Mouse (Mus musculus) limb, embryonic 10.5 days (tissue): Measurements from ENCODE around the gene Skiv2l. TPM values are rescaled to one million over a fixed set of nuclear protein-coding genes. Genes with fewer than 3 reads are reported as not detected.

Source experiments
- DNase-seq: peaks from one replicate; pipeline ENCODE4 v3.0.0-alpha.2; 2017; ENCODE audit warnings: low spot score
- H3K27ac ChIP-seq: fragments of 300-500 bp; sonication (generic); 2 replicates; pipeline ENCODE4 v1.5.1; 2016; ENCODE audit warnings: mild to moderate bottlenecking
- H3K27me3 ChIP-seq: fragments of 300-500 bp; sonication (generic); 2 replicates; pipeline ENCODE4 v1.6.1; 2016; ENCODE audit warnings: low read depth, mild to moderate bottlenecking; ENCODE audit not compliant: poor library complexity, severe bottlenecking
- H3K36me3 ChIP-seq: fragments of 300-500 bp; sonication (generic); 2 replicates; pipeline ENCODE4 v1.6.1; 2016; ENCODE audit warnings: mild to moderate bottlenecking, moderate library complexity
- H3K4me1 ChIP-seq: fragments of 300-500 bp; sonication (generic); 2 replicates; pipeline ENCODE4 v1.6.1; 2016
- H3K4me3 ChIP-seq: fragments of 300-500 bp; sonication (generic); 2 replicates; pipeline ENCODE4 v1.5.1; 2016; ENCODE audit warnings: mild to moderate bottlenecking, moderate library complexity
- H3K9me3 ChIP-seq: fragments of 300-500 bp; sonication (generic); replicated peaks from 2 replicates; pipeline ENCODE4 v1.6.1; 2016; ENCODE audit warnings: mild to moderate bottlenecking
- WGBS: fragments of 180-500 bp; shearing (Covaris S2); methylation state at CpG from one replicate; pipeline ENCODE4 v1.1.7; 2016; 5-methylcytosine and 5-hydroxymethylcytosine counted together
- polyA plus RNA-seq: library from polyadenylated mRNA; unstranded; fragments of >200 nt; fragmentation: Nextera tagmentation; extraction: Ambion mirVana; gene quantifications from 2 replicates; pipeline ENCODE4 v1.2.1, GENCODE M21; 2016

Skiv2l gene
- polyA plus RNA-seq, 1 experiment from 2014 or later = 65.0 TPM

GRCm38 (mm10) chr17:34890074-34890743 is 40.2 kb upstream of the Skiv2l start:
- no peak for DNase-seq
- Histone ChIP-seq H3K4me1 (peaks cover 13% of the 10 kb centered on the region), H3K4me3 (no peak overlapping the region), H3K27me3 (no peaks in the 10 kb centered on the region), H3K36me3 (peaks cover under 1% of the 10 kb centered on the region; the same call in 1 of the 2 replicates), H3K27ac (no peak overlapping the region), H3K9me3 (no peaks in the 10 kb centered on the region)
- 90% methylated on average over 12 of the region's 12 CpGs for WGBS

GRCm38 (mm10) chr17:34887942-34888341 is 37.9 kb upstream of the Skiv2l start:
- Histone ChIP-seq H3K4me3 (no peak overlapping the region), H3K27ac (no peak overlapping the region), H3K9me3 (no peaks in the 10 kb centered on the region), H3K27me3 (peaks cover 10% of the 10 kb centered on the region; the same call in 1 of the 2 replicates), H3K36me3 (no peaks in the 10 kb centered on the region), H3K4me1 (peaks cover 8% of the 10 kb centered on the region)
- DNase-seq = no peak
- 90% methylated on average over 5 of the region's 5 CpGs for WGBS

DNA sequence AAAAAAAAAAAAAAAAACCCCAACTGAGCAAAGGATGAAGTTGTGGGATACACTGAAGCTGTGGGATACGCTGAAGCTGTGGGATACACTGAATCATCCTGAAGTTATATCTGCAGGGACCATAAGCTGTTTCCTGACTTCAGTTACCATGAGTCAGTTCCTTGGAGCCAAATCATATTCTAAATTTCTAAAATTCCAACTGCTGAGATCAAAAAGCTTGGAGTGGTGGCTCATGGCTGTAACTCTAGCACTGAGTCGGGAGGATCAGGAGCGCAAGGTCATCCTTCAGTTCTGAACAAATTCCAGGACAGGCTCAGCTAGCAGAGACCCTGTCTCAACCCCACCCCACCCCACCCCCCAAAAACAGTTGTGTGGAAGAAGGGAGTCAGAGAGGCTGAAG is 35.6 kb upstream of the Skiv2l start:
- WGBS = 85% methylated on average over 3 of the region's 3 CpGs
- no peak overlapping the region for H3K4me3 ChIP-seq
- H3K9me3 ChIP-seq = no peaks in the 10 kb centered on the region
- H3K36me3 ChIP-seq = no peaks in the 10 kb centered on the region
- H3K27ac ChIP-seq = no peak overlapping the region
- H3K27me3 ChIP-seq = peaks cover 27% of the 10 kb centered on the region
- no peak for DNase-seq
- H3K4me1 ChIP-seq = peaks cover 15% of the 10 kb centered on the region

DNA sequence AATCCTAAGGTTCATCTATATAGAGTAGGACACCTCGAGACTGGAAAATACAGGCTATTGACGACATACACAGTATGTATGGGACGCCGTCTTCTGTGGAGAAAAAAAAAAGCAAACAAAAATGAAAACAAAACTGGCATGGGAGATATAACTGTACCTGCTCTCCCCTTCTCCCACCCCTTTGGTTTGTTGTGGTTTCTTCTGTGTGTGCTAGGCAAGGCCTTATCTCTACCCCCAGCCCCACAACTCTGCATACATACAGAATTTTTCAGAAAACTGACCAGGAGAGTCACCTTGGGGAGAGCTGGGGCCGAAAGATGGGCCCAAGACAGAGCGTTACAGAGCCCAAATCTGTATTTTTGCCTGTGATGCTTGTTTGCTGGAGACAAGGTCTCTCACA is 34.7 kb upstream of the Skiv2l start:
- no peak overlapping the region for H3K27ac ChIP-seq
- H3K4me1 ChIP-seq = peaks cover 17% of the 10 kb centered on the region
- WGBS = 86% methylated on average over 6 of the region's 6 CpGs
- no peaks in the 10 kb centered on the region for H3K9me3 ChIP-seq
- no peak overlapping the region for H3K4me3 ChIP-seq
- H3K27me3 ChIP-seq = peaks cover 29% of the 10 kb centered on the region
- DNase-seq = no peak
- H3K36me3 ChIP-seq = no peaks in the 10 kb centered on the region

- Histone ChIP-seq H3K27ac (no peak overlapping the region), H3K27me3 (peaks cover 31% of the 10 kb centered on the region), H3K4me3 (no peak overlapping the region), H3K9me3 (no peaks in the 10 kb centered on the region), H3K36me3 (no peaks in the 10 kb centered on the region), H3K4me1 (peaks cover 21% of the 10 kb centered on the region)
- WGBS = 75% methylated on average over 3 of the region's 3 CpGs
- DNase-seq = no peak
Measured at GRCm38 (mm10) chr17:34883332-34883731, 33.3 kb upstream of the Skiv2l start.

GRCm38 (mm10) chr17:34881683-34882310 is 31.8 kb upstream of the Skiv2l start, which contains the start of gene Gm20547:
TSS of gene Gm20547 (minus strand) at chr17:34882042.
- Histone ChIP-seq H3K9me3 (no peaks in the 10 kb centered on the region), H3K27me3 (peaks cover 31% of the 10 kb centered on the region), H3K27ac (no peak within 1 kb of the TSS), H3K36me3 (no peaks in the 10 kb centered on the region), H3K4me1 (peaks cover 21% of the 10 kb centered on the region), H3K4me3 (peak within 1 kb of the TSS; percentile 22; the same call in 1 of the 2 replicates)
- DNase-seq = no peak
- 12% methylated on average over 15 of the region's 15 CpGs for WGBS

GRCm38 (mm10) chr17:34881166-34881565 is 31.2 kb upstream of the Skiv2l start:
- Histone ChIP-seq H3K9me3 (no peaks in the 10 kb centered on the region), H3K4me3 (no peak overlapping the region), H3K27ac (no peak overlapping the region), H3K27me3 (peaks cover 31% of the 10 kb centered on the region), H3K36me3 (no peaks in the 10 kb centered on the region), H3K4me1 (peaks cover 21% of the 10 kb centered on the region)
- no peak for DNase-seq

DNA sequence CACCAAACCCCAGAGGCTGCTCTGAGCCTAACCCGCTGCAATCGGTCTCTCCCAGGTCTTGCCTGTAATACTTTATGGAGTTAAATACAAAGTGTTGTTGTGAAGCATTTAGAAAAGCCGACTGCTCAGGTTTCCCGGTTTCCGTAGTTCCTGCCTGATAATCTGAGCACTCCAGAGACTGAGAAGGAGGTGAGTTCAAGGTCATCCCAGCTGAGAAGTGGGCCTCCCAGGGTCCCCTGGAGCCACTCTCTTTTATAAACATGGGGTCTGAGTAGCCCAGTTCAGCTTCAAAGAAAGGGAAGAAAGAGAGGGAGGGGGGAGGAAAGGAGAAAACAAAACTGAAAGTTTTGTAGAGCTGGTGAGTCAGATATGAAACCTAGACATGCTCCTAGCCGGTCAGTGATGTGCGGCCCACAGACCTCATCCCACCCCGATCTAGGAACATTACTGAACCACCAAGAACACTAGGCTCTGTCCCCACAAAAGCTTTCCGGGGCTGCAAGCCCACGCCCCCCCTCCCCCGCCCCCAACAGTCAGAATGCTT is 29.4 kb upstream of the Skiv2l start, which contains the start of gene Zbtb12:
TSS of gene Zbtb12 (plus strand) at position 148 of the 544 bp plus-strand sequence.
- no peak for DNase-seq
- no peak within 1 kb of the TSS for H3K4me3 ChIP-seq
- no peaks in the 10 kb centered on the region for H3K9me3 ChIP-seq
- no peak within 1 kb of the TSS for H3K27ac ChIP-seq
- peaks cover 21% of the 10 kb centered on the region for H3K4me1 ChIP-seq
- no peaks in the 10 kb centered on the region for H3K36me3 ChIP-seq
- H3K27me3 ChIP-seq = peaks cover 31% of the 10 kb centered on the region
- 66% methylated on average over 11 of the region's 11 CpGs for WGBS

- Histone ChIP-seq H3K4me1 (peaks cover under 1% of the 10 kb centered on the region), H3K36me3 (no peaks in the 10 kb centered on the region), H3K27ac (no peak overlapping the region), H3K9me3 (no peaks in the 10 kb centered on the region), H3K27me3 (no peaks in the 10 kb centered on the region), H3K4me3 (no peak overlapping the region)
- DNase-seq = no peak
- 92% methylated on average over 6 of the region's 6 CpGs for WGBS
Measured at GRCm38 (mm10) chr17:34874321-34874720, 24.3 kb upstream of the Skiv2l start.

GRCm38 (mm10) chr17:34865981-34866380 is 16.0 kb upstream of the Skiv2l start:
- WGBS = 64% methylated on average over 7 of the region's 7 CpGs
- DNase-seq = no peak
- peaks cover 17% of the 10 kb centered on the region for H3K4me1 ChIP-seq
- H3K27ac ChIP-seq = no peak overlapping the region
- no peaks in the 10 kb centered on the region for H3K27me3 ChIP-seq
- no peaks in the 10 kb centered on the region for H3K36me3 ChIP-seq
- H3K9me3 ChIP-seq = no peaks in the 10 kb centered on the region
- no peak overlapping the region for H3K4me3 ChIP-seq

GRCm38 (mm10) chr17:34862416-34863081 is 12.5 kb upstream of the Skiv2l start, which contains the start of gene Cfb:
TSS of gene Cfb (minus strand) at chr17:34862518.
- Histone ChIP-seq H3K4me3 (no peak within 1 kb of the TSS), H3K4me1 (peaks cover 17% of the 10 kb centered on the region), H3K9me3 (no peaks in the 10 kb centered on the region), H3K27ac (no peak within 1 kb of the TSS; the same call in 1 of the 2 replicates), H3K27me3 (no peaks in the 10 kb centered on the region), H3K36me3 (peaks cover 12% of the 10 kb centered on the region)
- 68% methylated on average over 8 of the region's 8 CpGs for WGBS
- no peak for DNase-seq

- DNase-seq = no peak
- H3K4me3 ChIP-seq = no peak overlapping the region
- H3K4me1 ChIP-seq = peaks cover 17% of the 10 kb centered on the region
- H3K27ac ChIP-seq = no peak overlapping the region
- peaks cover 19% of the 10 kb centered on the region for H3K36me3 ChIP-seq
- H3K27me3 ChIP-seq = no peaks in the 10 kb centered on the region
- no peaks in the 10 kb centered on the region for H3K9me3 ChIP-seq
- WGBS = 68% methylated on average over 13 of the region's 13 CpGs
Measured at GRCm38 (mm10) chr17:34861704-34862415, 11.8 kb upstream of the Skiv2l start.
